Mouse (Mus musculus): ENCODE measurements around the gene Sytl3. TPM values are rescaled to one million over a fixed set of nuclear protein-coding genes. Genes with fewer than 3 reads are reported as not detected.
"Not testable (repeated sequence)": the region's sequence is repeated elsewhere in the genome, so short reads cannot be mapped to it uniquely, and the experiment has no call there.

The Sytl3 gene
- total and polyA plus RNA-seq, 2 experiments from 2014 or later: 0.42 to 0.79 TPM

- H3K27ac ChIP-seq; H3K4me1 ChIP-seq (ENCODE audit: insufficient read depth, low read length); H3K27me3 ChIP-seq (ENCODE audit: insufficient read depth, low read length); H3K36me3 ChIP-seq (ENCODE audit: insufficient read depth, low read length); H3K4me2 ChIP-seq (ENCODE audit: low read depth, low read length); DNase-seq (ENCODE audit: low spot score); H3K9ac ChIP-seq (replicated peaks; ENCODE audit: low read length); H3K4me3 ChIP-seq (ENCODE audit: low read length); H3K9me3 ChIP-seq (ENCODE audit: low read length): not testable (repeated sequence)
- 0 out of 2 replicates have a peak, but pooled peaks have one; percentile 30 for ATAC-seq
- 56% methylated on average over 1 of the region's 6 CpGs for WGBS
Measured at GRCm38 (mm10) chr17:6624926-6625558, 33.9 kb upstream of the Sytl3 start.

DNA sequence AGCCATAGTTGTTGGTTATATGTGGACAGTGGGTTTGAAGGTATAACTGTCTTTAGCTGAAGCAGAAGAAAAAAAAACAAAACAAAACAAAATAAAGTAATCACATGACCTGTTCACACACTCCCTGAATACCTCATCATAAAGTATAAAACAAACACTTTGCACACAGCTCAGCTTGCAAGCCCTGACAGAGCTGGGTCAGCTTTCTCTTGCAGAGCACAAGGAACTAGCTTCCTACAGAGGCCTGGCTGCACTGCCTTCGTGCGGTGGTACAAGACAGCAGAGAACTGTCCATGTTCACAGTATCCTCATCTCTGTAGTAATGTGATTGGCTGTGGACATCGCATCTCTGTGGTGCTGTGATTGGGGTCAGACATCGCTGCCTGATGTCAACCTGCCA is 28.5 kb upstream of the Sytl3 start:
- not testable (repeated sequence) for DNase-seq (ENCODE audit: low spot score); H3K9ac ChIP-seq (replicated peaks; ENCODE audit: low read length); H3K27ac ChIP-seq; H3K36me3 ChIP-seq (ENCODE audit: insufficient read depth, low read length); H3K4me1 ChIP-seq (ENCODE audit: insufficient read depth, low read length); H3K4me3 ChIP-seq (ENCODE audit: low read length); H3K4me2 ChIP-seq (ENCODE audit: low read depth, low read length); H3K9me3 ChIP-seq (ENCODE audit: low read length); ATAC-seq; H3K27me3 ChIP-seq (ENCODE audit: insufficient read depth, low read length)
- 86% methylated on average over 4 of the region's 4 CpGs for WGBS

- not testable (repeated sequence) for H3K4me3 ChIP-seq (ENCODE audit: low read length); H3K27ac ChIP-seq; H3K9ac ChIP-seq (replicated peaks; ENCODE audit: low read length); H3K36me3 ChIP-seq (ENCODE audit: insufficient read depth, low read length); H3K4me2 ChIP-seq (ENCODE audit: low read depth, low read length); H3K9me3 ChIP-seq (ENCODE audit: low read length); DNase-seq (ENCODE audit: low spot score); ATAC-seq; H3K4me1 ChIP-seq (ENCODE audit: insufficient read depth, low read length); H3K27me3 ChIP-seq (ENCODE audit: insufficient read depth, low read length)
- WGBS: 90% methylated on average over 6 of the region's 6 CpGs
Measured at GRCm38 (mm10) chr17:6632850-6633249, 26.0 kb upstream of the Sytl3 start.

- H3K9ac ChIP-seq (replicated peaks; ENCODE audit: low read length); H3K27me3 ChIP-seq (ENCODE audit: insufficient read depth, low read length); H3K27ac ChIP-seq; H3K36me3 ChIP-seq (ENCODE audit: insufficient read depth, low read length); ATAC-seq; DNase-seq (ENCODE audit: low spot score); H3K4me2 ChIP-seq (ENCODE audit: low read depth, low read length); H3K4me1 ChIP-seq (ENCODE audit: insufficient read depth, low read length); H3K4me3 ChIP-seq (ENCODE audit: low read length); H3K9me3 ChIP-seq (ENCODE audit: low read length): not testable (repeated sequence)
- 75% methylated on average over 1 of the region's 4 CpGs for WGBS
Measured at GRCm38 (mm10) chr17:6635781-6636180, 23.1 kb upstream of the Sytl3 start.

GRCm38 (mm10) chr17:6636861-6637260 is 22.0 kb upstream of the Sytl3 start:
- no peaks in the 10 kb centered on the region for H3K4me1 ChIP-seq (ENCODE audit: insufficient read depth, low read length)
- H3K9ac ChIP-seq (replicated peaks; ENCODE audit: low read length): no peak overlapping the region
- DNase-seq (ENCODE audit: low spot score): no peak
- H3K9me3 ChIP-seq (ENCODE audit: low read length): no peaks in the 10 kb centered on the region
- H3K27me3 ChIP-seq (ENCODE audit: insufficient read depth, low read length): no peaks in the 10 kb centered on the region
- no peak for ATAC-seq
- 87% methylated on average over 5 of the region's 5 CpGs for WGBS
- TF ChIP-seq CTCF (IDR thresholded peaks at IDR 0.05; ENCODE audit: low read depth): no peak
- H3K4me3 ChIP-seq (ENCODE audit: low read length): no peak overlapping the region
- H3K36me3 ChIP-seq (ENCODE audit: insufficient read depth, low read length): no peaks in the 10 kb centered on the region
- no peak overlapping the region for H3K27ac ChIP-seq
- no peak overlapping the region for H3K4me2 ChIP-seq (ENCODE audit: low read depth, low read length)

DNA sequence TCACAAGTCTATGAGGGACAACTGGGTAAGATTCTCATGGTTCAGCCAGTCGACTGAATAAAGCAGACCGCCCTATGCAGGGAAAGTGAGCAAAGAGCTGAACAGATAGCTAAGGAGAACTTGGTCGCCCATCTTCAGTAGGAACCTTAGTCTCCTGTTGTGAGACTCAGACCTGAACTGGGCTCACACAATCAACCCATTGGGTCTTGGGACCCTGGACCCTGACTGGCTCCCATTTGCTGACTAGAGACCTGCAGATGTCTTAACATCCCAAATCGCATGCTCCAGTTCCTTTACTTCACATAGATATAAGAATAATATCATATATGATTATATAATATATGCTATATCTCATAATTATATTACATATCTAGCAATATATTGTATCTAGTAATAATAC is 21.5 kb upstream of the Sytl3 start:
- ATAC-seq; DNase-seq (ENCODE audit: low spot score); H3K4me1 ChIP-seq (ENCODE audit: insufficient read depth, low read length); H3K27ac ChIP-seq; H3K4me3 ChIP-seq (ENCODE audit: low read length); H3K27me3 ChIP-seq (ENCODE audit: insufficient read depth, low read length); H3K4me2 ChIP-seq (ENCODE audit: low read depth, low read length); H3K9ac ChIP-seq (replicated peaks; ENCODE audit: low read length); H3K9me3 ChIP-seq (ENCODE audit: low read length); H3K36me3 ChIP-seq (ENCODE audit: insufficient read depth, low read length): not testable (repeated sequence)
- 100% methylated on average over 4 of the region's 4 CpGs for WGBS

DNA sequence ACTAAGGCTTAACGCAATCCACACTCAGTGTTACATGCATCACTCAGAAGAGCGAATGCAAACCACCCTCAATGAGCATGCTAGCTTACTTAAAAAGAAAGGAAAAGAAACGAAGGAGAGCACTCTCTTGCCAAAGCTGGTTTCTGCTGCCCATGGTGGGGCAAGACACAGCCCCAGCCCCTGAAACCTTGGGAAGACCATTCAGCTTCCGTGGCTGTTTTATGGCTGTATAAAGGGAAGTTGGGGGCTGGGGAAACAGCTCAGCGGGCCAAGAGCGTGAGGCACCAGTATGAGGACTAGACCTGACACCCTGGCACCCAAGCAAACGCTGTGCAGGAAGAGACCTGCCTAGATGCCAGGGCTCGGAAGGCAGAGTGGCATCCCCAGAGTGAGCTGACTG is 20.4 kb upstream of the Sytl3 start:
- not testable (repeated sequence) for H3K4me3 ChIP-seq (ENCODE audit: low read length); H3K4me1 ChIP-seq (ENCODE audit: insufficient read depth, low read length); H3K27ac ChIP-seq; H3K9ac ChIP-seq (replicated peaks; ENCODE audit: low read length); H3K9me3 ChIP-seq (ENCODE audit: low read length); DNase-seq (ENCODE audit: low spot score); H3K4me2 ChIP-seq (ENCODE audit: low read depth, low read length); H3K36me3 ChIP-seq (ENCODE audit: insufficient read depth, low read length); ATAC-seq; H3K27me3 ChIP-seq (ENCODE audit: insufficient read depth, low read length)
- WGBS: 75% methylated on average over 8 of the region's 8 CpGs

GRCm38 (mm10) chr17:6639486-6639885 is 19.4 kb upstream of the Sytl3 start:
- not testable (repeated sequence) for H3K4me3 ChIP-seq (ENCODE audit: low read length); DNase-seq (ENCODE audit: low spot score); ATAC-seq; H3K4me1 ChIP-seq (ENCODE audit: insufficient read depth, low read length); H3K9ac ChIP-seq (replicated peaks; ENCODE audit: low read length); H3K27ac ChIP-seq; H3K4me2 ChIP-seq (ENCODE audit: low read depth, low read length); H3K36me3 ChIP-seq (ENCODE audit: insufficient read depth, low read length); H3K27me3 ChIP-seq (ENCODE audit: insufficient read depth, low read length); H3K9me3 ChIP-seq (ENCODE audit: low read length)
- WGBS: 88% methylated on average over 14 of the region's 21 CpGs

DNA sequence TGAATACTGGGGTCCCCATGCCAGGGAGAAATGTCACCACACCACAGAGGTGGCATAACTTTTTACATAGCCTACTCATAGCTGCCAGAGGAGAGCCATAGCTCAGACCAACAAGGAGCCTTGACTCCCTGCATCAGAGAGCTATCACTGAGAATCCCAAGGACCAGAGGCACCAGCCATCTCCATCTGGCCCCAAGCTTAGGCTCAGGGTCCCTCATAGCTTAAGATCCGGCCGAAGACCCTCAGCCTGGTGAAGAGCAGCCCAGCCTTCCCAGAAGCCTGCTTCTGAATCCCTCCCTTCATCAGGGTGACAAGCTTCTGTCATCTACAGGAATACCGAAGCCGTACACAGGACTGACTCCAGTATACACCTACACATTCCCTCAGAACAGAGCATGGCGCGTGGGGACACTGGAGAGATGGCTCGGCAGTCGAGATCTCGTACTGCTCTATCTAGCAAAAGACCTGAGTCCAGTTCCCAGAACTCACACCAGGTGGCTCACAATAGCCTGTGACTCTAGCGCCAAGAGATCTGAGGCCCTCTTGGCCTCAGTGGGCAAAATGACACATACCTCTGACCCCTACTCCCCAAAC is 18.8 kb upstream of the Sytl3 start:
- not testable (repeated sequence) for DNase-seq (ENCODE audit: low spot score); H3K4me3 ChIP-seq (ENCODE audit: low read length); H3K9ac ChIP-seq (replicated peaks; ENCODE audit: low read length); H3K27ac ChIP-seq; H3K36me3 ChIP-seq (ENCODE audit: insufficient read depth, low read length); H3K4me1 ChIP-seq (ENCODE audit: insufficient read depth, low read length); ATAC-seq; H3K27me3 ChIP-seq (ENCODE audit: insufficient read depth, low read length); H3K9me3 ChIP-seq (ENCODE audit: low read length); H3K4me2 ChIP-seq (ENCODE audit: low read depth, low read length)
- 89% methylated on average over 10 of the region's 10 CpGs for WGBS

- not testable (repeated sequence) for ATAC-seq; H3K27ac ChIP-seq; H3K27me3 ChIP-seq (ENCODE audit: insufficient read depth, low read length); H3K4me3 ChIP-seq (ENCODE audit: low read length); H3K4me1 ChIP-seq (ENCODE audit: insufficient read depth, low read length); H3K36me3 ChIP-seq (ENCODE audit: insufficient read depth, low read length); H3K4me2 ChIP-seq (ENCODE audit: low read depth, low read length); DNase-seq (ENCODE audit: low spot score); H3K9ac ChIP-seq (replicated peaks; ENCODE audit: low read length); H3K9me3 ChIP-seq (ENCODE audit: low read length)
- WGBS: 85% methylated on average over 14 of the region's 14 CpGs
Measured at GRCm38 (mm10) chr17:6640771-6641429, 18.0 kb upstream of the Sytl3 start.

Data from hindbrain, postnatal 0 days (tissue).